Mouse (Mus musculus): ENCODE measurements at regions not wholly inside any gene's neighbourhood (a gene's known extent, or its start where the extent isn't known, plus 50 kb on each side); places are given as distances from the start of the nearest gene placed in this dataset.

- TF ChIP-seq CTCF (IDR thresholded peaks at IDR 0.05; ENCODE audit: extremely low read depth, insufficient read depth, low read length) (no peak), POLR2A (IDR thresholded peaks at IDR 0.05; ENCODE audit: extremely low read depth, insufficient read depth, low read length) (no peak)
Measured at GRCm38 (mm10) chr12:107807634-107808033, 195.8 kb downstream of the Bcl11b start.

All from cortical plate, adult 2 months (tissue).